Mouse (Mus musculus) large intestine, adult 2 months (tissue): ENCODE results near the gene Neurl1b. TPM values are rescaled to one million over a fixed set of nuclear protein-coding genes. Genes with fewer than 3 reads are reported as not detected.

Experiments
- DNase-seq: peaks from one replicate; pipeline ENCODE4 v3.0.0-alpha.2; 2012; ENCODE audit warnings: low read depth, low spot score
- WGBS: fragments of 180-500 bp; shearing (Covaris S2); methylation state at CpG from one replicate; pipeline ENCODE4 v1.1.7; 2018; 5-methylcytosine and 5-hydroxymethylcytosine counted together
- polyA plus RNA-seq: library from polyadenylated mRNA; depleted of rRNA; stranded (reverse); fragments of >200 nt; gene quantifications from 2 replicates; pipeline ENCODE4 v1.2.3, GENCODE M21; 2012; rRNA removed

Gene Neurl1b
- polyA plus RNA-seq, result 13.7 and 16.0 TPM in 2 replicates

- no peak for DNase-seq
- under 1% methylated on average over 104 of the region's 105 CpGs for WGBS
Measured at GRCm38 (mm10) chr17:26414523-26415354, at the start of gene Neurl1b. TSS of gene Neurl1b (plus strand) at chr17:26414829.

- WGBS, result 76% methylated on average over 4 of the region's 4 CpGs
- DNase-seq, result no peak
Measured at GRCm38 (mm10) chr17:26366792-26367191, 47.8 kb upstream of the Neurl1b start.

- DNase-seq, result peak; percentile 50
- 32% methylated on average over 10 of the region's 10 CpGs for WGBS
Measured at GRCm38 (mm10) chr17:26368336-26368992, 46.2 kb upstream of the Neurl1b start.

- WGBS, result 28% methylated on average over 9 of the region's 9 CpGs
- DNase-seq, result no peak
Measured at GRCm38 (mm10) chr17:26370521-26371245, 43.9 kb upstream of the Neurl1b start.

GRCm38 (mm10) chr17:26371246-26371535 is 43.4 kb upstream of the Neurl1b start:
- DNase-seq, result no peak
- 39% methylated on average over 3 of the region's 3 CpGs for WGBS

GRCm38 (mm10) chr17:26373211-26373610 is 41.4 kb upstream of the Neurl1b start:
- WGBS, result 79% methylated on average over 5 of the region's 5 CpGs
- no peak for DNase-seq

- no peak for DNase-seq
- WGBS, result 85% methylated on average over 1 of the region's 1 CpGs
Measured at GRCm38 (mm10) chr17:26376416-26376815, 38.2 kb upstream of the Neurl1b start.

- WGBS, result 87% methylated on average over 4 of the region's 4 CpGs
- no peak for DNase-seq
Measured at GRCm38 (mm10) chr17:26376994-26377744, 37.5 kb upstream of the Neurl1b start.

- WGBS, result 65% methylated on average over 8 of the region's 8 CpGs
- DNase-seq, result no peak
Measured at GRCm38 (mm10) chr17:26380280-26380985, 34.2 kb upstream of the Neurl1b start.

- no peak for DNase-seq
- WGBS, result 54% methylated on average over 4 of the region's 4 CpGs
Measured at GRCm38 (mm10) chr17:26380986-26381446, 33.6 kb upstream of the Neurl1b start.

- 55% methylated on average over 5 of the region's 5 CpGs for WGBS
Measured at GRCm38 (mm10) chr17:26381613-26382012, 33.0 kb upstream of the Neurl1b start.

GRCm38 (mm10) chr17:26382176-26382575 is 32.5 kb upstream of the Neurl1b start:
- WGBS, result 94% methylated on average over 3 of the region's 3 CpGs
- no peak for DNase-seq

More at GRCm38 (mm10) chr17:26381613-26382012, 33.0 kb upstream of the Neurl1b start:
- DNase-seq, result no peak

GRCm38 (mm10) chr17:26382687-26383086 is 31.9 kb upstream of the Neurl1b start:
- DNase-seq, result no peak
- 45% methylated on average over 5 of the region's 5 CpGs for WGBS

- 79% methylated on average over 3 of the region's 3 CpGs for WGBS
- no peak for DNase-seq
Measured at GRCm38 (mm10) chr17:26384111-26384510, 30.5 kb upstream of the Neurl1b start.

- DNase-seq, result no peak
- WGBS, result 88% methylated on average over 11 of the region's 11 CpGs
Measured at GRCm38 (mm10) chr17:26385252-26386130, 29.1 kb upstream of the Neurl1b start.

GRCm38 (mm10) chr17:26386131-26386481 is 28.5 kb upstream of the Neurl1b start:
- 88% methylated on average over 3 of the region's 3 CpGs for WGBS
- no peak for DNase-seq

GRCm38 (mm10) chr17:26388106-26388505 is 26.5 kb upstream of the Neurl1b start:
- no peak for DNase-seq
- 48% methylated on average over 3 of the region's 3 CpGs for WGBS

- WGBS, result 76% methylated on average over 9 of the region's 9 CpGs
- no peak for DNase-seq
Measured at GRCm38 (mm10) chr17:26389241-26389640, 25.4 kb upstream of the Neurl1b start.
